Mouse (Mus musculus): ENCODE data around the gene Mast4. TPM values are rescaled to one million over a fixed set of nuclear protein-coding genes. Genes with fewer than 3 reads are reported as not detected.

The Mast4 gene
- total and polyA plus RNA-seq, 3 experiments, result 8.5 to 33.1 (median 23.6) TPM

DNA sequence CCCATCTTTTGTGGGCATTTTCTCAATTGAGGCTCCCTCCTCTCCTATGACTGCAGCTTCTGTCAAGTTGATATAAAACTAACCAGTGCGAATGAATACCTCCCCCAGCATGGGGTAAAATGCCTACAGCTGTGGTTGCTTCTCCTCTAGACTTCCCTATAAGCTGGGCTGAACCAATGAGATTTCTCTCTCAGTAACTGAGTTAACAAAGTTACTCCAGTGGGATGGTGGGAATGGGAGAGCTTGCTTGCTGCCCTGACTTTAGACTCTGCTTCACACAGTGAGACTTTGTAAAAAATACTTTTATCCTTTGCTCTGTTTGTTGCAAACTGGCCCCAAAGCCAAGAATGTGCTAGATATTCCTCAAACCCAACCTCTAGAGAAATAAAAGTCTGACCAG, 41.2 kb downstream of the Mast4 start:
- no peaks in the 10 kb centered on the region for H3K79me2 ChIP-seq (replicated peaks; ENCODE audit: control insufficient read depth, insufficient read depth, low read length)
- no peak for DNase-seq
- no peak overlapping the region for H3K4me3 ChIP-seq
- peaks cover 2% of the 10 kb centered on the region for H3K4me1 ChIP-seq (ENCODE audit: control insufficient read depth, insufficient read depth, low read length)
- H3K9ac ChIP-seq (ENCODE audit: low read depth, low read length), result no peak overlapping the region
- intact Hi-C loops (cut with DNase I), result no loop called here
- H3K27me3 ChIP-seq (ENCODE audit: control insufficient read depth, insufficient read depth, low read length), result no peaks in the 10 kb centered on the region
- 92% methylated on average over 1 of the region's 1 CpGs for WGBS
- TF ChIP-seq POLR2A (IDR thresholded peaks at IDR 0.05; ENCODE audit: insufficient read depth, low read depth, low read length) (no peak), EP300 (IDR thresholded peaks at IDR 0.05; ENCODE audit: insufficient read depth, low read depth, low read length) (no peak), CTCF (IDR thresholded peaks at IDR 0.05) (no peak)
- no peak overlapping the region for H3K27ac ChIP-seq
- no peaks in the 10 kb centered on the region for H3K36me3 ChIP-seq (ENCODE audit: control insufficient read depth, insufficient read depth, low read length)

GRCm38 (mm10) chr13:103291098-103291497, 43.2 kb downstream of the Mast4 start:
- no peak overlapping the region for H3K4me3 ChIP-seq
- WGBS, result 69% methylated on average over 4 of the region's 4 CpGs
- DNase-seq, result no peak
- no peak overlapping the region for H3K27ac ChIP-seq
- no peaks in the 10 kb centered on the region for H3K27me3 ChIP-seq (ENCODE audit: control insufficient read depth, insufficient read depth, low read length)
- no peaks in the 10 kb centered on the region for H3K79me2 ChIP-seq (replicated peaks; ENCODE audit: control insufficient read depth, insufficient read depth, low read length)
- H3K9ac ChIP-seq (ENCODE audit: low read depth, low read length), result no peak overlapping the region
- H3K4me1 ChIP-seq (ENCODE audit: control insufficient read depth, insufficient read depth, low read length), result peaks cover 2% of the 10 kb centered on the region
- intact Hi-C loops (cut with DNase I), result no loop called here
- TF ChIP-seq EP300 (IDR thresholded peaks at IDR 0.05; ENCODE audit: insufficient read depth, low read depth, low read length) (no peak), CTCF (IDR thresholded peaks at IDR 0.05) (no peak), POLR2A (IDR thresholded peaks at IDR 0.05; ENCODE audit: insufficient read depth, low read depth, low read length) (no peak)
- no peaks in the 10 kb centered on the region for H3K36me3 ChIP-seq (ENCODE audit: control insufficient read depth, insufficient read depth, low read length)

GRCm38 (mm10) chr13:103285821-103286220, 48.5 kb downstream of the Mast4 start:
- Histone ChIP-seq H3K27me3 (ENCODE audit: control insufficient read depth, insufficient read depth, low read length) (no peaks in the 10 kb centered on the region), H3K27ac (no peak overlapping the region; the same call in 1 of the 2 replicates), H3K4me3 (no peak overlapping the region), H3K4me1 (ENCODE audit: control insufficient read depth, insufficient read depth, low read length) (no peaks in the 10 kb centered on the region; the same call in none of the 2 replicates), H3K9ac (ENCODE audit: low read depth, low read length) (no peak overlapping the region), H3K36me3 (ENCODE audit: control insufficient read depth, insufficient read depth, low read length) (no peaks in the 10 kb centered on the region), H3K79me2 (replicated peaks; ENCODE audit: control insufficient read depth, insufficient read depth, low read length) (no peaks in the 10 kb centered on the region)
- peak in 1 of 2 experiments; percentile 13 for DNase-seq
- 65% methylated on average over 5 of the region's 5 CpGs for WGBS
- no peak for TF ChIP-seq POLR2A (IDR thresholded peaks at IDR 0.05; ENCODE audit: insufficient read depth, low read depth, low read length)
- TF ChIP-seq CTCF (IDR thresholded peaks at IDR 0.05), result no peak
- no peak for TF ChIP-seq EP300 (IDR thresholded peaks at IDR 0.05; ENCODE audit: insufficient read depth, low read depth, low read length)
- intact Hi-C loops (cut with DNase I), result loop anchor here (5.0 kb wide), 1 partner anchor 41 kb away; no protein-coding TSS in a partner anchor

GRCm38 (mm10) chr13:103285036-103285435, 49.3 kb downstream of the Mast4 start:
- Histone ChIP-seq H3K9ac (ENCODE audit: low read depth, low read length) (no peak overlapping the region), H3K4me1 (ENCODE audit: control insufficient read depth, insufficient read depth, low read length) (no peaks in the 10 kb centered on the region; the same call in none of the 2 replicates), H3K79me2 (replicated peaks; ENCODE audit: control insufficient read depth, insufficient read depth, low read length) (no peaks in the 10 kb centered on the region), H3K4me3 (no peak overlapping the region), H3K36me3 (ENCODE audit: control insufficient read depth, insufficient read depth, low read length) (no peaks in the 10 kb centered on the region), H3K27ac (no peak overlapping the region; the same call in 1 of the 2 replicates), H3K27me3 (ENCODE audit: control insufficient read depth, insufficient read depth, low read length) (no peaks in the 10 kb centered on the region)
- intact Hi-C loops (cut with DNase I), result loop anchor here (5.0 kb wide), 1 partner anchor 42 kb away; no protein-coding TSS in a partner anchor
- no peak for DNase-seq
- 69% methylated on average over 7 of the region's 7 CpGs for WGBS
- TF ChIP-seq EP300 (IDR thresholded peaks at IDR 0.05; ENCODE audit: insufficient read depth, low read depth, low read length), result no peak
- no peak for TF ChIP-seq POLR2A (IDR thresholded peaks at IDR 0.05; ENCODE audit: insufficient read depth, low read depth, low read length)
- TF ChIP-seq CTCF (IDR thresholded peaks at IDR 0.05), result no peak

DNA sequence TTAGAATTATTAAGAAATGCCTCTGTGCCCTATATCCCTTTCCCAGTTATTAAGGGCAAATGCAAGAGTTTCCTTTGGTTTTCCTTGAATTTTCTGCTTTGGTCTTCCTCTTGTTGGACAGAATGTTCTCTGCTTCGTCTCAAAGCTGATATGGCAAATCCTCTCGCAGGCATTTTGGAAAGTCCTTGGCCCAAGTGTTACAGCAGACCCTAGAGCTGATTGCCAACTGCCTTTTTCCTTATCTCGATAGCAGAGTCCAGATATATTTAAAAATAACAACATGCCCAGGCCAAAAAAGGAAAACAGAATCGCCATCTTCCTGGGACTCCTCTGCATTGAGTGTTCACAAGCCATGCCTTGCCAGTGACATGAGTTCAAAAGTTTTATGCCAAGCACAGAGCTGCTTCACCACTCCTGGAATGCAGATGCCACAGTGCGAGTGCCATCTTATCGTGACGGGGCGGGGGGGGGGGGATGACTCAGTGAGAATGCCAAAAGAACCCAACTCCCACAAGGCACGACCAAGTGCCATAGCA, 63.4 kb downstream of the Mast4 start:
- TF ChIP-seq EP300 (IDR thresholded peaks at IDR 0.05; ENCODE audit: insufficient read depth, low read depth, low read length), result no peak
- no peak for TF ChIP-seq POLR2A (IDR thresholded peaks at IDR 0.05; ENCODE audit: insufficient read depth, low read depth, low read length)
- no peak for TF ChIP-seq CTCF (IDR thresholded peaks at IDR 0.05)
- H3K27ac ChIP-seq, result peak overlapping the region; percentile 2; the same call in 1 of the 2 replicates
- H3K79me2 ChIP-seq (replicated peaks; ENCODE audit: control insufficient read depth, insufficient read depth, low read length), result no peaks in the 10 kb centered on the region
- intact Hi-C loops (cut with DNase I), result loop anchor here (2.0 to 5.0 kb wide), 2 partner anchors 60 to 61 kb away; partner anchors contain the start of gene Mast4
- no peaks in the 10 kb centered on the region for H3K27me3 ChIP-seq (ENCODE audit: control insufficient read depth, insufficient read depth, low read length)
- 14% methylated on average over 9 of the region's 9 CpGs for WGBS
- H3K4me1 ChIP-seq (ENCODE audit: control insufficient read depth, insufficient read depth, low read length), result peaks cover 3% of the 10 kb centered on the region
- H3K9ac ChIP-seq (ENCODE audit: low read depth, low read length), result no peak overlapping the region
- DNase-seq, result peak in 1 of 2 experiments; percentile 27
- H3K36me3 ChIP-seq (ENCODE audit: control insufficient read depth, insufficient read depth, low read length), result no peaks in the 10 kb centered on the region
- no peak overlapping the region for H3K4me3 ChIP-seq

DNA sequence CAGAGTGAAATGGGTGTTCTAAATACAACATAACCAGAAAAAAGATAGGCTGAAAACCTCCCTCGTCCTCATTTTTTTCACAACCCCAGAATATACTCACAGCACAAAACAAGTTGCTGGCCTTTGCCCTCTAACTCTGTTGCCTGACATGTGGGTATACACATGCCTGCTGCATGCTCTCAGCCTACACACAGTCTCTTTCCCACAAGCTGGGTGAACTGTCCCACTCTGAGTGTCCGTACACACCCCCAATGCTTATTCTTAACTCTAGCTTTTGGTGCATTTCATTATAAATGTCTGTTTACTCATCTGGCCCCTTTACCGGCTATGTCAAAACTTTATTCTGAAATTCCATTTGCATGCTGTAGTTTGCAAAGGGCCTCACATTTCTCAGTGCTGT, 71.6 kb downstream of the Mast4 start:
- Histone ChIP-seq H3K36me3 (ENCODE audit: control insufficient read depth, insufficient read depth, low read length) (no peaks in the 10 kb centered on the region), H3K4me1 (ENCODE audit: control insufficient read depth, insufficient read depth, low read length) (peaks cover 9% of the 10 kb centered on the region), H3K9ac (ENCODE audit: low read depth, low read length) (no peak overlapping the region), H3K79me2 (replicated peaks; ENCODE audit: control insufficient read depth, insufficient read depth, low read length) (no peaks in the 10 kb centered on the region), H3K4me3 (no peak overlapping the region), H3K27me3 (ENCODE audit: control insufficient read depth, insufficient read depth, low read length) (no peaks in the 10 kb centered on the region), H3K27ac (no peak overlapping the region)
- DNase-seq, result no peak
- WGBS, result 73% methylated on average over 3 of the region's 3 CpGs
- intact Hi-C loops (cut with DNase I), result loop anchor here (10.0 kb wide), 1 partner anchor 88 kb away; no protein-coding TSS in a partner anchor
- TF ChIP-seq EP300 (IDR thresholded peaks at IDR 0.05; ENCODE audit: insufficient read depth, low read depth, low read length), result no peak
- no peak for TF ChIP-seq CTCF (IDR thresholded peaks at IDR 0.05)
- TF ChIP-seq POLR2A (IDR thresholded peaks at IDR 0.05; ENCODE audit: insufficient read depth, low read depth, low read length), result no peak

All from heart, adult 2 months (tissue).